Mouse (Mus musculus) gastrocnemius, adult 8-10 months (tissue): ENCODE measurements at regions not wholly inside any gene's neighbourhood (a gene's known extent, or its start where the extent isn't known, plus 50 kb on each side); places are given as distances from the start of the nearest gene placed in this dataset.
A peak's percentile ranks its signal among the peaks of the same experiment; 100 is the strongest.

Experiments
- DNase-seq, 2 experiments: peaks; one replicate each; pipeline ENCODE4 v3.0.0; 2022; ENCODE audit warnings: low spot score in 2 of 2

GRCm38 (mm10) chr13:60507611-60508010 lies 94.1 kb upstream of the Dapk1 start:
- no peak for DNase-seq

GRCm38 (mm10) chr13:60508054-60508453 lies 93.7 kb upstream of the Dapk1 start:
- DNase-seq: no peak

DNA sequence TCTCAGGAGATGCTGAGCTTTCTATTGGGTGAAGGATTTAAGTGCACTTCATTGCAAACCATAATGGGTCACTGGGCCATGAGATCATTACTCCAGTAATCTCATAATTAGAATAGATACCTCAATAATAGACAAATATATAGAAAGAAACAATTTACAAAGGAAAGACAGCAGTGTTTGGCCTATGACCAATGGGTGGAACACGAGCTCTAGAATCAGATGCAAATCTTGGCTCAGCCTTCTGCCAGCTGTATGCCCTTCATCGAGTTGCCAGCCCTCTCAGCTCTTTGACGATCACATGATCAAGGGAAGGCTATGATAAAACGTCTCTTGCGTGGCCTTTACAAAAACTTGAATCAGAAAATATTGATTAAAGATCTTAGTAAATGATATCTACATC lies 92.9 kb upstream of the Dapk1 start:
- DNase-seq: no peak

- no peak for DNase-seq
Measured at GRCm38 (mm10) chr13:60511101-60511500, 90.6 kb upstream of the Dapk1 start.

DNA sequence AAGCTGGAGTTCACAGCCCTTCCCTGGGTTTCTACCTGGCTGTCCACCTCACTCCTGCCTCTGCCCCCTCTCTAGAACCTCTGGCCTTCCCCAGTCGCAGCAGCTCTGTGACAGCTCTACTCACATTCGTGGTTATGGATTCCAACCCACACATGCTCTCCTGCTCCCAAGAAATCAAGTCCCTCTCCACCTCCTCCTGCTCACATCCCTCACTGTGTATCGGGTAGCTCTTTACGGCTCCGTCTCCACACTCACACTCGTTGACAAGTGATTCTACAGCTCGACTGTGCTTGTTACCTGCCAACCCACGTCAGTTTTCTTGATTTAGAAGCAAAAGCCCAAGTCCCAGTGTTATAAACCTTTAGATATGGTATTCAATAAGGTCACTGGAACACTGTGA lies 90.1 kb upstream of the Dapk1 start:
- no peak for DNase-seq

- DNase-seq: no peak
Measured at GRCm38 (mm10) chr13:60513756-60514155, 88.0 kb upstream of the Dapk1 start.

- DNase-seq: no peak
Measured at GRCm38 (mm10) chr13:60514806-60515205, 86.9 kb upstream of the Dapk1 start.

GRCm38 (mm10) chr13:60518010-60518409 lies 83.7 kb upstream of the Dapk1 start:
- DNase-seq: no peak

- no peak for DNase-seq
Measured at GRCm38 (mm10) chr13:60519708-60520107, 82.0 kb upstream of the Dapk1 start.

DNA sequence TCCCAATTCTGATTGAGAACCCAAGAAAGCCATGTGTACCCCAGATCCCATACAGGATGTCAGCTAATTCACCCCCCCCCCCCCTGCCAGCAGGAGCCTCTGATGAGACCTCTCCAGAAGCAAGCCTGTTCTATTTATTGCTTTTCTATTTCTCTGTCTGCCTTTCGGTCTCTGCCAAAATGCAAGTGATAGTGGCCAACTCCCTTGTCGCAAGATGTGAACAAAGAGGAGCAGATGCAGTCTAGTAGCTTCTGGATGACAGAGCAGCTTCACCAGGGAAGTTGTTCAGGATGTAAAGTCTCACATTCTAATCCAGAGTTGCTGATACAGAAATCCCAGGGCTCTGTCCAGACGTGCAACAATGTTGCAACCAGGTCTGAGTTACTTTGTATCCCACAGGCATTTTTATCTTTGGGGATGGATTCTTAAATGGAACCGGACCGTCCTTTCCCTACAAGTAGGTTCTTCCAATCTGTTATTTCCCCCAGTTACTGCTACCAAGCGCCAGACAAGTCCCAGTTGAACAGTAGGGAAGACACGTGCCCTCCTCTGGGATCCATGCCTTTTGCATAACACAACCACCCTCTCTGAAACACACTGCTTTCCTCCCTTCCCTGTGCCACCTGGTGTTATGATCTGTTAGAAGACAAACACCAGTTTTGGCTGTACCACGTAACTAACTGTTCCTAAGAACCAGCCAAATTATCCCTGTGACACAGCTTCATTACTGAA lies 78.9 kb upstream of the Dapk1 start:
- DNase-seq: peak in 1 of 2 experiments; percentile 5

DNA sequence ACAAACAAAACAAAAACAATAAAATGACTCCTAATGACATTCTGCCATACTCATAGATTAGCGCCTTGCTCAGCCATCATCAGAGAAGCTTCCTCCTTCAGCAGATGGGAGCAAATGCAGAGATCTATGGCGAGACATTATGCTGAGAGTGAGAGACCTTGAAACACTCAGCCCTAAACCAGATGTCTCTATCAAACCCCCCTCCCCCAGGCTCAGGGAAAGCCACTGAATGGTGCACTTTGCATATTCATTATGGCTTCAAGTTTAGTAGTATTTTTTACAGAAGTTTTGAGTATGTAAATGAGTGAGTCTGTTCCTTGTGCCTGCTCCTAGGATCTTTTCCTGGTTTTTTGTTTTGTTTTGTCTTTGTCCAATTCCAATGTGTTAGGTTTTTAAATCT lies 73.9 kb upstream of the Dapk1 start:
- DNase-seq: no peak

DNA sequence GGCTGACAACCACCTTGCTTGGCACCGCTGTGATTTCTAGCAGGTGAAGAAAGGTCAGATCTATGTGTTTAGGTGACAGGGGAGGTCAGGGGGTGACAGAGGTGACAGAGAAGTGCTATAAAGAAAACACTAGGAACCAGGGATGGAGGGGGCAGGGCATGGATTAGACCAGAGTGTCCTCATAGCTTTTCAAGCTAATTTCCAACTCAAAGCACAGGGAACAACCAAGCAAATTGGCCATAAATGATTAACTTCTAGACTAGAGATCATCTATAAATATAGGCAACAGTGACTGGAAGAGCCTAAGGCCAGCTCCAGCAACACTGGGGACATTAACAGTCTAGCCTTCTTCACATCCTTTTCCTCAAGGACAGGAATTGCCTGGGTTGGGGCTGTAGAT lies 72.9 kb upstream of the Dapk1 start:
- no peak for DNase-seq

DNA sequence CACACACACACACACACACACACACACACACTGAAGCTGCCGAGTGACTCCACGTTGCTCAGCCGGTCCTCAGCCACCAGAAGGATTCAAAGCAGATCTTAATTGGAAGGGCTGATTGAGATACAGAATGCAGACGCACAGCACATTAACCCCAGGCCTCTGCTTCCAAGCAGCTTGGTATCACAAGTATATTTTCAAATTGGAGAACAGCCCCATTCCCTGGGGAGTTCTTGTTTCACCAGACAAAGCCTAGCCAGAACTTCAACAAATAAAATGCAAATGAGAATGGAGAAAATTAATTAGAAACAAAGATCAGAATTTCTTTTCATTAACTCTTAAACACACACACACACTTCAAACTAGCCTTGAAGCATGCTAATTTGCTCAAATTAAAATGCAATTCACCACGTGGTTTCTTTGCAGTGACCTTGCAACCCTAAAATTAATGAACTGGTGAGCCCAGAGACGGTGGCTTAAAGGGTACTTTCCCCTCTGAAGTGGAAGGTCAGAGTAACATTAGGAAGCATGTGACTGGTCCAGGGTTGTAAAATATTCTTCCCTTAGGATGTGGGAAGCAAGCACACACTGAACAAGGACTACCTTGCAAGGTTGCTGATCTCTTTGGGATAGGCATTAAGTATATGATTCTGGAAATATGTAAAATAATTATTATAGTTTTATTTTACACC lies 72.2 kb upstream of the Dapk1 start:
- no peak for DNase-seq

- no peak for DNase-seq
Measured at GRCm38 (mm10) chr13:60533871-60534427, 67.8 kb upstream of the Dapk1 start.

DNA sequence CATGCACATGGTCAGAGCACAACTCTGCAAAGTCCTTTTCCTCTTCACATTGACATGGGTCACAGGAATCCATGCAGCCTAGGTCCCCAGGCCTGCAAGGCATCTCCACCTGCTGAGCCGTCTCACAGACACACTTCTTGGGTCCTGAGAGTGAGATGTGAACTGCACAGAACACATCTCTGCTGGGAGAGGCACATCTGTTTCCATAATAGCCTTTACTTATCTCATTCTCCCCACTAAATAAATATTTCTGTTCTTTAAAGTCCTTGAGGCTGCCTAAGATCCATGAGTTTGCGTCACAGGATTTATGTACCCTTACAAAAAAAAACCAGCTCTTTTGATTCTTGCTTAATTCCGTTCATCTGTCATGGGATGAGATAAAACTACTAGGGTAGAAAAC lies 67.2 kb upstream of the Dapk1 start:
- DNase-seq: no peak

GRCm38 (mm10) chr13:60535045-60535444 lies 66.7 kb upstream of the Dapk1 start:
- no peak for DNase-seq

GRCm38 (mm10) chr13:60536725-60537124 lies 65.0 kb upstream of the Dapk1 start:
- DNase-seq: no peak

GRCm38 (mm10) chr13:60538110-60538509 lies 63.6 kb upstream of the Dapk1 start:
- DNase-seq: no peak

GRCm38 (mm10) chr13:60541165-60541564 lies 60.6 kb upstream of the Dapk1 start:
- no peak for DNase-seq

DNA sequence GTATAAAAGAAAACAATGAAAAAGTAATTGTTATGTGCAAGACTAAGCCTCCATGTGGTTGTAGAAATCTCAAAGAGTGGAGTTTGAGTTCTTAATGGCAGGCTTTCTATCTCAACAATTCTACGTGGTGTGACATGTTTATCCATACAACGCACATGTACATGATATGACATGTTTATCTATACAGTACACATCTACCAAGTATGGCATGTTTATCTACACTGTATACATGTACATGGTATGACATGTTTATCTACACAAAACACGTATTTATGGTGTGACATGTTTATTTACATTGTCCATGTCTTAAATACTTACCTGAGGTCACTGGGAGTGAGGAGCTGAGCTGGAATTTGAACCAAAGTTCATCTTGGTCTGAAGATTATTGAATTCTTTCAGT lies 57.4 kb upstream of the Dapk1 start:
- no peak for DNase-seq

GRCm38 (mm10) chr13:60545999-60546733 lies 55.6 kb upstream of the Dapk1 start:
- no peak for DNase-seq
